Mouse (Mus musculus) limb, embryonic 11.5 days (tissue): Measurements from ENCODE around the gene Tmem171. TPM values are rescaled to one million over a fixed set of nuclear protein-coding genes. Genes with fewer than 3 reads are reported as not detected.

Source experiments
- ATAC-seq: fragments of 200-750 bp; cut with Nextera tagmentation; 2 replicates; pipeline ENCODE4 v1.8.0; 2017; ENCODE audit warnings: low read depth; ENCODE audit not compliant: insufficient number of reproducible peaks, low FRiP score, low TSS enrichment
- DNase-seq: peaks from one replicate; pipeline ENCODE4 v3.0.0-alpha.2; 2015; ENCODE audit warnings: low spot score
- H3K27ac ChIP-seq: fragments of 300-500 bp; sonication (generic); replicated peaks from 2 replicates; pipeline ENCODE4 v1.5.1; 2014; ENCODE audit warnings: low read depth, mild to moderate bottlenecking, low read length
- H3K27me3 ChIP-seq: fragments of 300-500 bp; sonication (generic); 2 replicates; pipeline ENCODE4 v1.6.1; 2014; ENCODE audit warnings: mild to moderate bottlenecking, low read length, mixed read lengths; ENCODE audit not compliant: control insufficient read depth, insufficient read depth
- H3K36me3 ChIP-seq: fragments of 300-500 bp; sonication (generic); 2 replicates; pipeline ENCODE4 v1.6.1; 2014; ENCODE audit warnings: mild to moderate bottlenecking, low read length, moderate library complexity, mixed read lengths; ENCODE audit not compliant: control insufficient read depth, insufficient read depth
- H3K4me1 ChIP-seq: fragments of 300-500 bp; sonication (generic); 2 replicates; pipeline ENCODE4 v1.6.1; 2014; ENCODE audit warnings: low read length, mixed read lengths; ENCODE audit not compliant: control insufficient read depth, insufficient read depth
- H3K4me2 ChIP-seq: fragments of 300-500 bp; sonication (generic); 2 replicates; pipeline ENCODE4 v1.6.1; 2014; ENCODE audit warnings: low read depth, mild to moderate bottlenecking, moderate library complexity; ENCODE audit not compliant: severe bottlenecking
- H3K4me3 ChIP-seq: fragments of 300-500 bp; sonication (generic); 2 replicates; pipeline ENCODE4 v1.5.1; 2014; ENCODE audit warnings: low read depth, low read length
- H3K9ac ChIP-seq: fragments of 300-500 bp; sonication (generic); 2 replicates; pipeline ENCODE4 v1.6.1; 2014; ENCODE audit warnings: mild to moderate bottlenecking, low read length
- H3K9me3 ChIP-seq: fragments of 300-500 bp; sonication (generic); 2 replicates; pipeline ENCODE4 v1.6.1; 2016; ENCODE audit warnings: low read length; ENCODE audit not compliant: control insufficient read depth
- WGBS: fragments of 180-500 bp; shearing (Covaris S2); extraction: QIAGEN DNeasy Blood & Tissue Kit; methylation state at CpG from one replicate; pipeline ENCODE4 v1.1.7; 2014; 5-methylcytosine and 5-hydroxymethylcytosine counted together
- polyA plus RNA-seq: library from polyadenylated mRNA; unstranded; fragments of >200 nt; fragmentation: Nextera tagmentation; extraction: Ambion mirVana; gene quantifications from 2 replicates; pipeline ENCODE4 v1.2.1, GENCODE M21; 2014

Gene Tmem171
- not detected in 2 replicates for polyA plus RNA-seq

DNA sequence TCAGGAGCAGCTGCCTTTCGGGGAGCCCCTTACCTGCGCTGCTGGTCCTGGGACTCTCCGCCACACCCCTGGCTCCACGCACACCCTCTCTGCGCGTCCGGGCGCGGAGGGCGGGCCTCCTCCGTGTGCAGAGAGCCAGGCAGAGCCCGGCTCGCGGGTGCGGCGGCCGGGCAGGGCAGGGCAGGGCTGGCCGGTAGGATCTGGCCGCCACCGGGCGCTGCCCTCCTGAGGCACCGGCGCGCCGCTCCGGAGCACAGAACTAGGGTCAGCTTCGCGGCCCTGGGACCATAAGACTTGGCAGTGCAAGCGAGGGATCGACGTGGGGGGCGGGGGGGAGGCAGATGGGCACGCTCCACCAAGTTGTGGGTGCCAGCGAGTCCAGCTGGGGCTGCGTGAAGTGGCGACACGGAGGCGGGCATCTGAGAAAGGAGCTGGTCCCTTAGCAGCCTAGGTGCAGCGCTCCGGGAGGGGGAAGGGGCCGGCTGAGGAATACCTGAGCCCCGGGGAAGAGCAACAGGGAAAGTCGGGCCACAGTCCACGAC is at the start of gene Tmem171:
TSS of gene Tmem171 (minus strand) at position 62 of the 542 bp plus-strand sequence.
- Histone ChIP-seq H3K9ac (peak within 1 kb of the TSS; percentile 45), H3K9me3 (no peaks in the 10 kb centered on the region), H3K4me1 (peaks cover 6% of the 10 kb centered on the region; the same call in 1 of the 2 replicates), H3K36me3 (no peaks in the 10 kb centered on the region), H3K4me2 (peak within 1 kb of the TSS; percentile 61), H3K27ac (no peak within 1 kb of the TSS), H3K4me3 (peak within 1 kb of the TSS; percentile 27), H3K27me3 (peaks cover 26% of the 10 kb centered on the region)
- no peak for ATAC-seq
- WGBS, result 5% methylated on average over 44 of the region's 44 CpGs
- DNase-seq, result peak; percentile 34

DNA sequence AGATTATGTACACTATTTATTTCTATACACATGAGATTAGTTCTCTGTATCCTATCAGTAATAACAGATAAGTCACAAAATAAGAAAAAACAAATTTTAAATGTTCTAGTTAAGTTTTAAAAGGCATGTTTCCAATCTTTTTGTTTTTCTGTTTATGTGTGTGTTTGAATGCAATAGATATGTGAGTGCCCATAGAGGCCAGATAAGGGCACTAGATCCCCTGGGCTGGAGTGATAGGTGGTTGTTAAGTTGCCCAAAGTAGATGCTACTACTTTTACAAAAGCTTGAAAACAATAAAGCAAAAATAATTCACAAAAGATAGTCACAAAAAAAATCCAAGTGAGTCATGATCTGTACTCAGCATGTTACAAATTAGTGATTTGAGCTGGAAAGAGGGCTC is 49.2 kb upstream of the Tmem171 start:
- Histone ChIP-seq H3K27me3 (no peaks in the 10 kb centered on the region), H3K9ac (no peak overlapping the region), H3K27ac (no peak overlapping the region), H3K36me3 (0 out of 2 replicates have a peak, but pooled peaks cover 3% of the 10 kb centered on the region), H3K4me2 (no peak overlapping the region), H3K4me3 (no peak overlapping the region), H3K9me3 (no peaks in the 10 kb centered on the region), H3K4me1 (no peaks in the 10 kb centered on the region)
- no peak for DNase-seq
- no peak for ATAC-seq

DNA sequence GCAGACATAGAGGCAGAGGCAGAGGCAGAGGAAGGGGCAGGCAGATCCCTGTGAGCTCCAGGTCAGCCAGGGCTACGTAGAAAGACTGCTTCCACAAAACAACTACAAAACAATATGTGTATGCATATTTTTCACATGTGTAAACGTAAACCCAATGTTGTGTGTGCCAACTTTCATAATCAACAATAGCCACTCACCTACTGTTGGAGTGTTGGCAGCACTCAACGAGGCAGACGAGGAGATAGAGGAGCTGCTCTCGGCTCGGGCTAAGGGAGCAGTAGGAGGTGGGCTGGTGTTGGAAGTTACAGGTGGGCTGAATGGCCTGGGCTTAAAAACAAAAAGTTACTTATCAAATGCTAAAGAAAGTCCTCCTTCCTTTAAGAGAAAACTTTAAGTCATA is 48.6 kb upstream of the Tmem171 start:
- Histone ChIP-seq H3K9me3 (no peaks in the 10 kb centered on the region), H3K36me3 (0 out of 2 replicates have a peak, but pooled peaks cover 3% of the 10 kb centered on the region), H3K4me1 (no peaks in the 10 kb centered on the region), H3K27me3 (no peaks in the 10 kb centered on the region), H3K4me2 (no peak overlapping the region), H3K9ac (no peak overlapping the region), H3K4me3 (no peak overlapping the region), H3K27ac (no peak overlapping the region)
- 97% methylated on average over 6 of the region's 6 CpGs for WGBS
- DNase-seq, result no peak
- ATAC-seq, result no peak

DNA sequence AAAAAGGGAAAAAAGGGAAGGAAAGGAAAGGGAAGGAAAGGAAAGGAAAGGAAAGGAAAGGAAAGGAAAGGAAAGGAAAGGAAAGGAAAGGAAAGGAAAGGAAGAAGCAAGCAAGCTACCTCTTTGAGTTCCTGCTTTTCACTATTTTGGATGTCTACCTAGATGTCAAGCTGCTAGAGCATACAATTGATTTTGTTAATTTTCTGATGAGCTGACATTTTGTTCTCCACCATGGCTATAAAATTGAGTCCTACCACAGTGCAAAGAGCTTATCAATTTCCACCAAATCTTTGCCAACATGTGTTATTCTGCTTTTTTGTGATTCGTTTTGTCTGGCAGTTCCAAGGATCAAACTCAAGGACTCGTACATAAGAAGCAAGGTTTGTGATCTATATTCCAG is 43.6 kb upstream of the Tmem171 start:
- H3K9ac ChIP-seq, result no peak overlapping the region
- H3K4me3 ChIP-seq, result no peak overlapping the region
- H3K27me3 ChIP-seq, result no peaks in the 10 kb centered on the region
- no peak for DNase-seq
- H3K9me3 ChIP-seq, result no peaks in the 10 kb centered on the region
- no peak overlapping the region for H3K4me2 ChIP-seq
- no peak for ATAC-seq
- H3K27ac ChIP-seq, result no peak overlapping the region
- no peaks in the 10 kb centered on the region; the same call in 1 of the 2 replicates for H3K36me3 ChIP-seq
- 91% methylated on average over 2 of the region's 2 CpGs for WGBS
- no peaks in the 10 kb centered on the region for H3K4me1 ChIP-seq

DNA sequence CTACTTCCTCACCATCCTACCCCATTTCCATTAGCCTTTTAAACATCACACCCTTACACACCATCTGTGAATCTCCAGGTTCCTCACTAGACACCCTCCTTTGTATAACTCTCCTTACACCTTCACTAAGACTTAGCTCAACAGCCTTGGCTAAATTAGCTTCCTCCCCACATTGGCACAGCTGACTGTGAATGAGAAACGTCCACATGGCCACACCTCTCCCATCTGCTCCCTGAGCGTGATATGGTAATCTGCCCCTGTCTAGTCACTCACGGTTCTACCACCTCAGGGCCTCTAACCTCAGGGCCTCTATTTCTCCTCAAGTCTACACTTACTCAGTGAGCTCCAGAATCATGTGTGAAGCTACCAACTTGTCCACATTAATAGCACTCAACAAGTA is 38.7 kb upstream of the Tmem171 start:
- H3K9ac ChIP-seq, result no peak overlapping the region
- no peak overlapping the region for H3K4me2 ChIP-seq
- H3K4me3 ChIP-seq, result no peak overlapping the region
- DNase-seq (no peak), ATAC-seq (no peak)
- H3K4me1 ChIP-seq, result no peaks in the 10 kb centered on the region
- no peaks in the 10 kb centered on the region; the same call in 1 of the 2 replicates for H3K36me3 ChIP-seq
- 79% methylated on average over 3 of the region's 3 CpGs for WGBS
- H3K27me3 ChIP-seq, result no peaks in the 10 kb centered on the region
- no peaks in the 10 kb centered on the region for H3K9me3 ChIP-seq
- no peak overlapping the region for H3K27ac ChIP-seq

DNA sequence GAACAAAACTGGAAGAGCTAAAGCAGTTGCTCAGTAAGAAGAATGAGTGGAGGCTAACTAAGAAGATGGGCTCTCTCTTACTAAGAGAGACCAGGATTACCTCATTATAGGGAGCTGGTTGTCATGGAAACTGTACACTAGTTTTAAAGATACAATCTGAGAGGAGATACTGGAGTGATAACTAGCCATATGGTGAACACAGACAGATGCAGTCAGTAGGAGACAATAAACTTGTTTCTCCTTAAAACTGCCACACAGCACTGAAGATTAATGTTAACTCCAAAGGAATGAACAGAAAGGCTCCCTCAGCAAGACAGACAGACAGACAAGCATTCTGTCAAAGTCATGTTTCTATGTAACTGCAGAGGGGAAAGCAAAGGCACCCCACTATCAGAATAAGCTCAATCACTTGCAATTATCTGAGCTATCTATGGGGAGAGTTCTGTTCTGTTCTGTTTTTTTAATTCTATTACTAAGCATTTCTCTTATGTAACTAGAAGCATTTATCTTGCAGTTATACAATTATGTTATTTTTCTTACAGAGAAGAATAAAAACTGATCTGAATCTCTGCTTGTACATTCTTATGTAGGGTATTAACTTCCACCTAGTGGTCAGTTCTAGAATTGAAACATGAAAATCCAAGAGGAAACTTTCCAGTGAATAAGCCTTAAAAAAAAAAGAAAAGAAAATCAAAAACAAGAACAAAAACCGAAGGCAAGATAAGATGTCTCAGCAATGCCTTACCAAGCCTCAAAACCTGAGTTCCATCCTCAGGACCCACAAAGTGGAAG is 34.8 kb upstream of the Tmem171 start:
- no peaks in the 10 kb centered on the region for H3K27me3 ChIP-seq
- H3K9ac ChIP-seq, result no peak overlapping the region
- no peaks in the 10 kb centered on the region for H3K4me1 ChIP-seq
- no peak overlapping the region for H3K4me2 ChIP-seq
- ATAC-seq, result no peak
- H3K4me3 ChIP-seq, result no peak overlapping the region
- no peaks in the 10 kb centered on the region for H3K9me3 ChIP-seq
- H3K36me3 ChIP-seq, result no peaks in the 10 kb centered on the region; the same call in 1 of the 2 replicates
- WGBS, result 93% methylated on average over 1 of the region's 1 CpGs
- no peak overlapping the region for H3K27ac ChIP-seq
- DNase-seq, result no peak

DNA sequence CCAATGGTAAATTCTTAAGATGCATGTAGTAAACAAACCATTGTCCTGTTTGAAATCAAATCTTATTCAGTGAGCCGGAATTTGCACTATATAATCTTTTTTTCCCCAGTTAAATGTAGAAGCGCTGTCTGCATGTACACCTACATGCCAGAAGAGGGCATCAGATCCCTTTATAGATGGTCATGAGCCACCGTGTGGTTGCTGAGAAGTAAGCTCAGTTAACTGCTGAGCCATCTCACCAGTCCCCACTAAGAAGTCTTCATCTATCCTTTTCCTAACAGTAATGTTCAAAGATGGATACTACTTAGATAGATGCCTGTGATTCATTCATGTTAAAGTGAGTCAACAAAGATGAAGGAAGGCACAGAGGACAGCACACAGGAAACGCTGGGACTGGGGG is 31.9 kb upstream of the Tmem171 start:
- H3K4me3 ChIP-seq, result no peak overlapping the region
- H3K4me2 ChIP-seq, result no peak overlapping the region
- no peaks in the 10 kb centered on the region for H3K4me1 ChIP-seq
- H3K36me3 ChIP-seq, result peaks cover 3% of the 10 kb centered on the region
- H3K27me3 ChIP-seq, result no peaks in the 10 kb centered on the region
- ATAC-seq (no peak), DNase-seq (no peak)
- 71% methylated on average over 4 of the region's 4 CpGs for WGBS
- H3K9ac ChIP-seq, result no peak overlapping the region
- no peaks in the 10 kb centered on the region for H3K9me3 ChIP-seq
- no peak overlapping the region for H3K27ac ChIP-seq

DNA sequence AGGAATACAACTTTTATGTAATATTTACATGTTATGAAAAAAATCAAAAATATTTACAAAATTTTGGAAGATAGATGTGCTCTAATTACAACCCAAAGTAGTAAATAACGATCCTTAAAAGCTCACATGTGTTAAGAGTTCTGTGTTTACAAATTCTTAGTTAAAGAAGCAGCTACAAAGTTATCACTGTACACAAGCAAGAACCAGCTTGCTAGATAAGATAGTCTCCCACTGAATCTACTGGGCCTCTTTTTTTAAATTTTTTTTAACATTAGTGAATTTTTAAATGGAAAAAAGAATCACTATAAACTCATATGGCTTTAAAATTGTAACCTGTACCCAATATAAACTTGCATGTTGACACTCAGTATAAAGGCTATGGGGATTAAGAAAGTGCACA is 28.8 kb upstream of the Tmem171 start:
- DNase-seq (no peak), ATAC-seq (no peak)
- Histone ChIP-seq H3K27ac (no peak overlapping the region), H3K27me3 (no peaks in the 10 kb centered on the region), H3K9ac (no peak overlapping the region), H3K4me1 (no peaks in the 10 kb centered on the region), H3K4me3 (no peak overlapping the region), H3K4me2 (no peak overlapping the region), H3K36me3 (peaks cover 5% of the 10 kb centered on the region), H3K9me3 (no peaks in the 10 kb centered on the region)
- WGBS, result 63% methylated on average over 1 of the region's 1 CpGs
